Mouse (Mus musculus): ENCODE measurements around the gene Cideb. TPM values are rescaled to one million over a fixed set of nuclear protein-coding genes. Genes with fewer than 3 reads are reported as not detected.
A peak's percentile ranks its signal among the peaks of the same experiment; 100 is the strongest.

The Cideb gene
- polyA plus RNA-seq, 1 experiment, result 0.17 TPM

- Histone ChIP-seq H3K27me3 (ENCODE audit: control insufficient read depth, insufficient read depth, insufficient read length) (peaks cover 9% of the 10 kb centered on the region), H3K4me3 (no peak within 1 kb of the TSS), H3K4me2 (ENCODE audit: low read depth) (no peak within 1 kb of the TSS), H3K36me3 (ENCODE audit: control insufficient read depth, insufficient read depth) (no peaks in the 10 kb centered on the region), H3ac (ENCODE audit: control insufficient read depth, insufficient read length) (no peak within 1 kb of the TSS), H3K79me2 (ENCODE audit: control insufficient read depth, insufficient read depth) (no peaks in the 10 kb centered on the region)
- TF ChIP-seq TCF3 (IDR thresholded peaks at IDR 0.05; ENCODE audit: insufficient read length, low read depth) (no peak), TCF12 (IDR thresholded peaks at IDR 0.05; ENCODE audit: insufficient read depth, poor library complexity, severe bottlenecking) (no peak), REST (IDR thresholded peaks at IDR 0.05; ENCODE audit: insufficient read depth, insufficient read length) (no peak), MYOD1 (IDR thresholded peaks at IDR 0.05; ENCODE audit: control insufficient read depth in 1 of 3, insufficient read length in 2 of 3, low read depth in 2 of 3) (no peak), SRF (IDR thresholded peaks at IDR 0.05; ENCODE audit: control insufficient read depth, insufficient read length, low read depth) (no peak), POLR2AphosphoS2 (IDR thresholded peaks at IDR 0.05; ENCODE audit: insufficient read length, low read depth) (no peak), MYOG (IDR thresholded peaks at IDR 0.05; ENCODE audit: control insufficient read depth in 1 of 3, insufficient read depth in 1 of 3, insufficient read length in 2 of 3, low read depth in 2 of 3) (no peak), USF1 (IDR thresholded peaks at IDR 0.05; ENCODE audit: low read depth) (no peak), E2F4 (IDR thresholded peaks at IDR 0.05; ENCODE audit: insufficient read depth) (no peak), CEBPB (IDR thresholded peaks at IDR 0.05; ENCODE audit: insufficient read depth, poor library complexity, severe bottlenecking) (no peak), POLR2A (IDR thresholded peaks at IDR 0.05; ENCODE audit: insufficient read length, low read depth) (no peak), MAX (IDR thresholded peaks at IDR 0.05; ENCODE audit: low read depth) (no peak)
Observed at GRCm38 (mm10) chr14:55788256-55789050, 30.2 kb upstream of the Cideb start, which contains the start of gene Ripk3. TSS of gene Ripk3 (minus strand) at chr14:55788865.

- Histone ChIP-seq H3K27me3 (ENCODE audit: control insufficient read depth, insufficient read depth, insufficient read length) (peaks cover 9% of the 10 kb centered on the region), H3K4me3 (no peak overlapping the region), H3K4me2 (ENCODE audit: low read depth) (no peak overlapping the region), H3ac (ENCODE audit: control insufficient read depth, insufficient read length) (no peak overlapping the region), H3K79me2 (ENCODE audit: control insufficient read depth, insufficient read depth) (no peaks in the 10 kb centered on the region), H3K36me3 (ENCODE audit: control insufficient read depth, insufficient read depth) (no peaks in the 10 kb centered on the region)
- no peak for TF ChIP-seq MYOG (IDR thresholded peaks at IDR 0.05; ENCODE audit: control insufficient read depth in 1 of 3, insufficient read depth in 1 of 3, insufficient read length in 2 of 3, low read depth in 2 of 3)
- TF ChIP-seq E2F4 (IDR thresholded peaks at IDR 0.05; ENCODE audit: insufficient read depth), result no peak
- no peak for TF ChIP-seq MYOD1 (IDR thresholded peaks at IDR 0.05; ENCODE audit: control insufficient read depth in 1 of 3, insufficient read length in 2 of 3, low read depth in 2 of 3)
- no peak for TF ChIP-seq POLR2AphosphoS2 (IDR thresholded peaks at IDR 0.05; ENCODE audit: insufficient read length, low read depth)
- TF ChIP-seq USF1 (IDR thresholded peaks at IDR 0.05; ENCODE audit: low read depth), result no peak
- TF ChIP-seq POLR2A (IDR thresholded peaks at IDR 0.05; ENCODE audit: insufficient read length, low read depth), result no peak
- no peak for TF ChIP-seq TCF3 (IDR thresholded peaks at IDR 0.05; ENCODE audit: insufficient read length, low read depth)
- no peak for TF ChIP-seq MAX (IDR thresholded peaks at IDR 0.05; ENCODE audit: low read depth)
- no peak for TF ChIP-seq REST (IDR thresholded peaks at IDR 0.05; ENCODE audit: insufficient read depth, insufficient read length)
- TF ChIP-seq CEBPB (IDR thresholded peaks at IDR 0.05; ENCODE audit: insufficient read depth, poor library complexity, severe bottlenecking), result no peak
- TF ChIP-seq SRF (IDR thresholded peaks at IDR 0.05; ENCODE audit: control insufficient read depth, insufficient read length, low read depth), result no peak
- TF ChIP-seq TCF12 (IDR thresholded peaks at IDR 0.05; ENCODE audit: insufficient read depth, poor library complexity, severe bottlenecking), result no peak
Observed at GRCm38 (mm10) chr14:55787731-55788130, 29.5 kb upstream of the Cideb start.

- no peak for TF ChIP-seq TCF3 (IDR thresholded peaks at IDR 0.05; ENCODE audit: insufficient read length, low read depth)
- no peak for TF ChIP-seq TCF12 (IDR thresholded peaks at IDR 0.05; ENCODE audit: insufficient read depth, poor library complexity, severe bottlenecking)
- no peak for TF ChIP-seq MYOD1 (IDR thresholded peaks at IDR 0.05; ENCODE audit: control insufficient read depth in 1 of 3, insufficient read length in 2 of 3, low read depth in 2 of 3)
- TF ChIP-seq MAX (IDR thresholded peaks at IDR 0.05; ENCODE audit: low read depth), result no peak
- no peak for TF ChIP-seq E2F4 (IDR thresholded peaks at IDR 0.05; ENCODE audit: insufficient read depth)
- no peak for TF ChIP-seq REST (IDR thresholded peaks at IDR 0.05; ENCODE audit: insufficient read depth, insufficient read length)
- Histone ChIP-seq H3K36me3 (ENCODE audit: control insufficient read depth, insufficient read depth) (no peaks in the 10 kb centered on the region), H3K4me2 (ENCODE audit: low read depth) (no peak overlapping the region), H3K4me3 (no peak overlapping the region), H3K79me2 (ENCODE audit: control insufficient read depth, insufficient read depth) (no peaks in the 10 kb centered on the region), H3K27me3 (ENCODE audit: control insufficient read depth, insufficient read depth, insufficient read length) (peaks cover 9% of the 10 kb centered on the region), H3ac (ENCODE audit: control insufficient read depth, insufficient read length) (no peak overlapping the region)
Observed at GRCm38 (mm10) chr14:55785195-55785594, 26.9 kb upstream of the Cideb start.

DNA sequence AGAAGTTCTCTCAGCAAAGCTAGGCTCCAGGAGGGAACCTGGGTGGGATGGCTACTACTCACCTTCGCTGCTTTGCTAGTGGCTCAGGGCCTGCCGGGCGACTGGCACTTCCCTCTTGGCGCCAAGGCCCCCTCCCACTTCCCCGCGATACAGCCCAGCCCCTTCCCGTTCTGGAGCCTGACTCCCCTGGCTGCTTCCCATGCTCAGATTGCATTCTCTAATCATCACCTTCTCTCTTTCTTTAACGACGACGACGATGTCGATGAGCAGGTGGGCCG lies 25.6 kb upstream of the Cideb start, which contains the start of gene Adcy4:
Adcy4 (minus strand) TSS at position 138 of the 278 bp plus-strand sequence.
- peaks cover 9% of the 10 kb centered on the region for H3K27me3 ChIP-seq (ENCODE audit: control insufficient read depth, insufficient read depth, insufficient read length)

More for the DNA sequence above, 25.6 kb upstream of the Cideb start, which contains the start of gene Adcy4:
- no peak within 1 kb of the TSS for H3ac ChIP-seq (ENCODE audit: control insufficient read depth, insufficient read length)
- no peaks in the 10 kb centered on the region for H3K36me3 ChIP-seq (ENCODE audit: control insufficient read depth, insufficient read depth)
- no peaks in the 10 kb centered on the region for H3K79me2 ChIP-seq (ENCODE audit: control insufficient read depth, insufficient read depth)
- TF ChIP-seq CEBPB (IDR thresholded peaks at IDR 0.05; ENCODE audit: insufficient read depth, poor library complexity, severe bottlenecking) (no peak), TCF3 (IDR thresholded peaks at IDR 0.05; ENCODE audit: insufficient read length, low read depth) (no peak), POLR2AphosphoS2 (IDR thresholded peaks at IDR 0.05; ENCODE audit: insufficient read length, low read depth) (no peak), SRF (IDR thresholded peaks at IDR 0.05; ENCODE audit: control insufficient read depth, insufficient read length, low read depth) (no peak), MYOG (IDR thresholded peaks at IDR 0.05; ENCODE audit: control insufficient read depth in 1 of 3, insufficient read depth in 1 of 3, insufficient read length in 2 of 3, low read depth in 2 of 3) (no peak), E2F4 (IDR thresholded peaks at IDR 0.05; ENCODE audit: insufficient read depth) (no peak), REST (IDR thresholded peaks at IDR 0.05; ENCODE audit: insufficient read depth, insufficient read length) (no peak), USF1 (IDR thresholded peaks at IDR 0.05; ENCODE audit: low read depth) (no peak), MYOD1 (IDR thresholded peaks at IDR 0.05; ENCODE audit: control insufficient read depth in 1 of 3, insufficient read length in 2 of 3, low read depth in 2 of 3) (no peak), TCF12 (IDR thresholded peaks at IDR 0.05; ENCODE audit: insufficient read depth, poor library complexity, severe bottlenecking) (no peak), POLR2A (IDR thresholded peaks at IDR 0.05; ENCODE audit: insufficient read length, low read depth) (no peak), MAX (IDR thresholded peaks at IDR 0.05; ENCODE audit: low read depth) (no peak)
- H3K4me3 ChIP-seq, result no peak within 1 kb of the TSS
- H3K4me2 ChIP-seq (ENCODE audit: low read depth), result peak within 1 kb of the TSS; percentile 56
